Comparison of ENCODE assay signal across 31 mouse cellular contexts in genomic region chr2:155778004-155778403, GRCm38 (mm10). TPM values are rescaled to one million over a fixed set of nuclear protein-coding genes. Genes with fewer than 3 reads are reported as not detected.
DNase-seq lines count a peak whose midpoint lies in the region; ATAC-seq lines count a peak whose summit lies in the region.
"Had no signal": no experiment of that assay in that cellular context is flagged by ENCODE, and none has a peak within 500 bp of the region (broad histone marks: within the 10 kb centered on the region; RNA-seq: fewer than 3 reads in every experiment).

No protein-coding gene starts in this region.

- peak overlapping the region; percentile 72; the same call in 1 of the 2 replicates for H3K4me2 ChIP-seq in neural tube, embryonic 12.5 days (replicated peaks)
- H3K4me2 ChIP-seq: forebrain, embryonic 13.5 days; heart, embryonic 15.5 days; limb, embryonic 15.5 days; liver, embryonic 13.5 days had no signal

- no peak overlapping the region for H3K4me3 ChIP-seq in neural tube, embryonic 12.5 days
- H3K4me3 ChIP-seq: forebrain, embryonic 13.5 days; heart, embryonic 10.5 days; heart, embryonic 15.5 days; limb, embryonic 10.5 days; limb, embryonic 15.5 days; liver, embryonic 13.5 days; megakaryocyte, embryonic 14.5 days; midbrain, embryonic 15.5 days had no signal

- DNase-seq in cerebellum, adult 18-20 months, result peak; percentile 37 to 52
- DNase-seq in cerebellum, adult 11-12 months, result no peak
- peak; percentile 52 to 60 for DNase-seq in cerebellum, postnatal 25 days
- no peak for DNase-seq in cerebellum, adult 9-11 months
- no peak for DNase-seq in neural tube, embryonic 10.5 days (ENCODE audit: extremely low spot score, low spot score)
- no peak for DNase-seq in spleen, adult 18-20 months
- no peak for DNase-seq in frontal cortex, postnatal 25 days (ENCODE audit: low spot score in 2 of 2)
- DNase-seq: adrenal gland, adult 8-10 months; gastrocnemius, postnatal 14 days; heart, adult 11 months; kidney, postnatal 14 days; layer of hippocampus, adult 9-11 months; liver, embryonic 13.5 days; lung, adult 18-20 months; lung, postnatal 4 days; right cerebral cortex, postnatal 25 days; thymus, postnatal 14 days had no signal

- peaks cover 22% of the 10 kb centered on the region for H3K4me1 ChIP-seq in neural tube, embryonic 12.5 days

- no peaks in the 10 kb centered on the region for H3K9me3 ChIP-seq in neural tube, embryonic 12.5 days
- H3K9me3 ChIP-seq: forebrain, embryonic 13.5 days; heart, embryonic 10.5 days; heart, embryonic 15.5 days; limb, embryonic 10.5 days; limb, embryonic 15.5 days; liver, embryonic 13.5 days; megakaryocyte, embryonic 14.5 days; midbrain, embryonic 15.5 days had no signal

- ATAC-seq in neural tube, embryonic 12.5 days (ENCODE audit: low FRiP score, low read depth), result no peak
- ATAC-seq: forebrain, embryonic 13.5 days; intestine, postnatal 0 days; lung, postnatal 0 days; midbrain, embryonic 15.5 days had no signal

- H3K9ac ChIP-seq in neural tube, embryonic 12.5 days, result no peak overlapping the region
- H3K9ac ChIP-seq: forebrain, embryonic 13.5 days; heart, embryonic 15.5 days; limb, embryonic 15.5 days; liver, embryonic 13.5 days; midbrain, embryonic 15.5 days had no signal

- H3K27me3 ChIP-seq in neural tube, embryonic 12.5 days (replicated peaks), result peaks cover 24% of the 10 kb centered on the region

- 60% methylated on average over 6 of the region's 6 CpGs for WGBS in neural tube, embryonic 12.5 days

- no peaks in the 10 kb centered on the region for H3K36me3 ChIP-seq in neural tube, embryonic 12.5 days
- H3K36me3 ChIP-seq: heart, embryonic 10.5 days; heart, embryonic 15.5 days; limb, embryonic 10.5 days; limb, embryonic 15.5 days; liver, embryonic 13.5 days; midbrain, embryonic 15.5 days had no signal

- no peak overlapping the region for H3K27ac ChIP-seq in neural tube, embryonic 12.5 days
- H3K27ac ChIP-seq: forebrain, embryonic 13.5 days; heart, embryonic 10.5 days; heart, embryonic 15.5 days; limb, embryonic 10.5 days; limb, embryonic 15.5 days; liver, embryonic 13.5 days; midbrain, embryonic 15.5 days had no signal

RNA-seq across cellular contexts. Expression of gene Mmp24, which starts 2.9 kb away (rescaled TPM):
- polyA plus RNA-seq in neural tube, embryonic 12.5 days (2016; fragmentation: Nextera tagmentation; extraction: Ambion mirVana), result 7.3 and 8.8 TPM in 2 replicates
- polyA plus RNA-seq: heart, embryonic 10.5 days; kidney, embryonic 14.5 days; liver, embryonic 13.5 days had no signal

RNA-seq across cellular contexts. Expression of gene Procr, which starts 27.1 kb away (rescaled TPM):
- polyA plus RNA-seq in neural tube, embryonic 12.5 days (2016; fragmentation: Nextera tagmentation; extraction: Ambion mirVana), result 3.8 and 4.0 TPM in 2 replicates

RNA-seq across cellular contexts. Expression of gene BC029722, which starts 41.2 kb away (rescaled TPM):
- 20.8 and 23.7 TPM in 2 replicates for polyA plus RNA-seq in neural tube, embryonic 12.5 days (2016; fragmentation: Nextera tagmentation; extraction: Ambion mirVana)

RNA-seq across cellular contexts. Expression of gene Gm17581, which starts 42.3 kb away (rescaled TPM):
- polyA plus RNA-seq in neural tube, embryonic 12.5 days (2016; fragmentation: Nextera tagmentation; extraction: Ambion mirVana), result not detected in 2 replicates
- polyA plus RNA-seq: C2C12; embryonic facial prominence, embryonic 11.5 days; forebrain, embryonic 13.5 days; heart, embryonic 10.5 days; heart, embryonic 15.5 days; intestine, postnatal 0 days; kidney, embryonic 14.5 days; limb, embryonic 10.5 days; limb, embryonic 15.5 days; liver, embryonic 13.5 days; lung, postnatal 0 days; midbrain, embryonic 15.5 days; stomach, embryonic 16.5 days had no signal

RNA-seq across cellular contexts. Expression of gene Eif6, which starts 48.7 kb away (rescaled TPM):
- polyA plus RNA-seq in neural tube, embryonic 12.5 days (2016; fragmentation: Nextera tagmentation; extraction: Ambion mirVana), result 173 and 177 TPM in 2 replicates

Comparison
In these comparisons a context has a peak if more than half of its experiments do, and no peak if none do; other contexts are left out.
1. DNase-seq: peak in cerebellum, adult 18-20 months (2 of 2) and cerebellum, postnatal 25 days (2 of 2); none in cerebellum, adult 11-12 months (single experiment), cerebellum, adult 9-11 months (single experiment), neural tube, embryonic 10.5 days (single experiment), spleen, adult 18-20 months (0 of 2) and frontal cortex, postnatal 25 days (0 of 2).